Mouse (Mus musculus) liver, embryonic 14 days (tissue): ENCODE data around the gene Usp35. TPM values are rescaled to one million over a fixed set of nuclear protein-coding genes. Genes with fewer than 3 reads are reported as not detected.

Source experiments
- polyA plus RNA-seq: library from polyadenylated mRNA; depleted of rRNA; stranded (reverse); fragments of >200 nt; gene quantifications from 2 replicates; pipeline ENCODE4 v1.2.3, GENCODE M21; 2012; rRNA removed

The Usp35 gene
- 0.28 and 0.35 TPM in 2 replicates for polyA plus RNA-seq

GRCm38 (mm10) chr7:97331726-97332666 lies at the start of gene Usp35, which contains the start of gene Kctd21:
Gene Usp35 (minus strand): TSS chr7:97332020.
Gene Kctd21 (plus strand): TSS chr7:97332327.

Other genes starting within 250 kb of the Usp35 start
- gene Kctd21, start 307 bp upstream of the Usp35 start, polyA plus RNA-seq: 0.70 and 0.75 TPM in 2 replicates
- gene Alg8, start 39.6 kb upstream of the Usp35 start, polyA plus RNA-seq: 21.4 and 25.6 TPM in 2 replicates
- gene Ndufc2, start 68.0 kb upstream of the Usp35 start, polyA plus RNA-seq: 101 and 117 TPM in 2 replicates
- gene Thrsp, start 85.7 kb upstream of the Usp35 start, polyA plus RNA-seq: 0.03 and 0.05 TPM in 2 replicates
- 8.6 and 10.5 TPM in 2 replicates for gene Kctd14, start 119.3 kb upstream of the Usp35 start, polyA plus RNA-seq
- 23.2 and 25.9 TPM in 2 replicates for gene Ints4, start 148.9 kb upstream of the Usp35 start, polyA plus RNA-seq
- 10.7 and 11.4 TPM in 2 replicates for gene Aamdc, start 247.5 kb upstream of the Usp35 start, polyA plus RNA-seq
- gene Rsf1, start 247.9 kb upstream of the Usp35 start, polyA plus RNA-seq: 3.4 and 3.7 TPM in 2 replicates